Mouse (Mus musculus): ENCODE measurements at regions not wholly inside any gene's neighbourhood (a gene's known extent, or its start where the extent isn't known, plus 50 kb on each side); places are given as distances from the start of the nearest gene placed in this dataset.
A peak's percentile ranks its signal among the peaks of the same experiment; 100 is the strongest.
"Not testable (repeated sequence)": the region's sequence is repeated elsewhere in the genome, so short reads cannot be mapped to it uniquely, and the experiment has no call there.

DNA sequence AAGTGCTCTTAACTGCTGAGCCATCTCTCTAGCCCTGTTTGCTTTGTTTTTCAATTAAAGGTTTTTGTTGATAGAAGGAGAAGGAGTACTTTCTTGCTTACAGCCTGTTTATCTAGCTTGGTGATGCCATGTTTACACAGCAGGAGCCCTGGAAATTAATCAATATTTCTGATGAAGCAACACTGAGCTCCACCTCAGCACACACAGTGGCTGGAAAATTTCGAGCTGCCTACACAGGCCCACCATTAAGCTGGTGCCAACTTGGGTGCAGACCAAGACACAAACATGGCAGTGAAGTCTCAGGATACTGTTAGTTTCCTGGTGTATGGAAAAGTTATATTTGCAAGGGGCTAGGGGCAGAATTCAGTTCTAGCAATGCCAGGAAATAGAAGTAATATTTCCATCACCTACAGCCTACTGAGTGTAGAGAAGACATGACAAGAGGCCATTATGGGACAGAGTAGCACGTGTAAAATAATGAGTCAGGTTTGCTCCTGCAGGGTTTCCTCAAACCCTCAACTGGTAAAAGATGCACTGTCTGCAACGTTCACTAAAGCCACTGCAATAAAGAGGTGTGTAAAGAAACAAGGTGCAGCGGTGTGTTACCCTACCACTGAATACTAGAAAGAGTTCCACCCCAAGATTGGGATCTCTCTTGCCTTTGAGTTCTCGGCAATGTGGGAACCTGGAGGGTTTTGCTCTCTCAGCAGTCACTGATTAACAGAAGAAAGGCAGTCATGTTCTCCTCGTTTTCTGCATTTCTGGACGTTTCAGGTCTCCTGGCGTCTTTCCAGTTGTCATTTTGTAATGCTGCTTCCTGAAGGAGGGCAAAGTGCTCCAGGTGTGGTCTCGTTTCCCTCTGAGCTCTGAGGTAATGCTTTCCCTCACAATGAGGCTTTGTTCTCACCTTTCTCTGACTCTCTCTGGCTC is 108.8 kb upstream of the Fhl2 start:
- no peak for DNase-seq

DNA sequence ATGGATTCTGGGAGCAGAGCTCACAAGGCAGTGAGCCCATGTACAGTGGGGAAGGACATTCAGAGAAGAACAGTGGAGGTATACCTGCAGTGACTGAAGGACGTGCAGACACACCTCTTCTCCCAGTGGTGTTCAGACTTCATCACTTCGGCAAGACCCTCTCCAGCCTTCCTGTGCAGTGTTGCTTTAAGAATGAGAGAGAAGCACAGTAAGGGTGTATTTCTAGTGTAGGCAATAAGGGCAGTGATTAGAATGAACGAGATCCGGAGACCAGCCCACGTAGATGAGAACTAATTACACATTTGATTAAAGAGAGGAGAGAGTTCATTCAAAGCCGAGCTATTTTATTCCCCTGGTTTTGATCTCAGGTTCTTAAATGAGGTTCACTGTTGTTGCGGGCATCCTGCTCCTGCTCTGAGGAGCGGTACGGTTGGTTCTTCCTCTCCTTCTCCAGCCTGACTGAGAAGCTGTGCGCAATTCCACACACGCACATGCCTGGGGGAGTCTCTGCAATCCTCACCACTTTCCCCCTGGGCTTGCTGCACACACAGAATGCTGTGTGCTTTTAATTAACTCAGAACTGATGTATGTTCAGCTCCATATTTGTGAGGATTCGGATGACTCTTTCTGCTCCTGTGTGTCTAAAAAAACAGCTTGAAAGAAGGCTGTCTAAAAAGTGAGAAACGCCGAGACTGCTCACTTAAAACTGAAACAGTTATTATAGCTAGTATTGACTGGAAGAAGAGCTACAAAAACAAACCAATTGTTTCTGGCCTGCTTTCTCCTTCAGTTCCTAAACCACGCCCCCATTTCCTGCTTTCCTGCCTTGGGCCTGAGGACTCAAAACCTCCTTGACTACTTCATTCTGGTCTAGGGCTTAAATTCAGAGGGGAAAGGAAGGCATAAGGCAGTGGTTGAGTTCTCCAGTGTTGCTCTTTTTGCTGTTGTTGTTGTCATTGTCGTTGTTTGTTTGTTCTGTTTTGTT is 114.2 kb upstream of the Fhl2 start:
- DNase-seq = peak in 1 of 2 experiments; percentile 17

- DNase-seq = not testable (repeated sequence)
Observed at GRCm38 (mm10) chr1:43316331-43316730, 119.5 kb upstream of the Fhl2 start.

- DNase-seq = no peak
Observed at GRCm38 (mm10) chr1:43317076-43317871, 120.5 kb upstream of the Fhl2 start.

GRCm38 (mm10) chr1:43333488-43333887 is 110.9 kb upstream of the Nck2 start:
- not testable (repeated sequence) for DNase-seq

GRCm38 (mm10) chr1:43337168-43337784 is 107.1 kb upstream of the Nck2 start:
- peak; percentile 52 to 57 for DNase-seq

DNA sequence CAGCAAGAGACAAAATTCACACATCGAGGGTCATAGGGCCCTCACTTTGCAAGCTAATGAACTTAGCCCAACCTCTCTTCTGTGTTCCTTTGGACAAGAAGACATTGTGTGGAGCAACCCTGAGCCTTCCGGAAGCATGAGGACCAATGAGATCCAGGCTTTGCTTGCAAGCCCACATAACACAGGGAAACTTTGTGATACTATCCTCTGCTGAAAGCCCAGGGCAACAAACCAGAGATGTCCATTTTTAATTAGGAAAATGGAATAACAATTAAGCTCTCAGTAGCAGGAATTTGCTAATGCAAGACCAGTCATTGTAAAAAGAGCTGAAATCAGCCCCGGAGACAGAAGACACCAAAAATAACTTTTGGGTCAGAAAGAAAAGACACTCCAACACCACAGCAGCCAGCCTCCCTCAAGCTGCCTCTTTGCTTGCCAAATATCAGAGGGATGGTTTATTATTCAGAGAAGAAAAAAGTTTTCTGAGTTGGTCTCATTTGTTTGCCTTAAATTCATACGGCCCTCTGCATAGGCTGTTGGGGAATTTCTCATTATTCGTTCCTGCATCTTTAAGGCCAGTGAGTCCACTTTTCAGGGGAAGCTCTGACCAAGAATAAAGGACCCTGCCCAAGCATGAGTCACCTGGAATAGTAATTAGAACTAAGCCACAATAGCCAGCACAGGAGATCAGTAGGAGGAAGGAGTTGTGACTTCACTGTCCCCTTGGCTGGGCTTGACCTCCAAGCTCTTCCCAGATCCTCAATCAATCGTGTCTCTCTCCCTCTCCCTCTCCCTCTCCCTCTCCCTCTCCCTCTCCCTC is 106.1 kb upstream of the Nck2 start:
- no peak for DNase-seq

DNA sequence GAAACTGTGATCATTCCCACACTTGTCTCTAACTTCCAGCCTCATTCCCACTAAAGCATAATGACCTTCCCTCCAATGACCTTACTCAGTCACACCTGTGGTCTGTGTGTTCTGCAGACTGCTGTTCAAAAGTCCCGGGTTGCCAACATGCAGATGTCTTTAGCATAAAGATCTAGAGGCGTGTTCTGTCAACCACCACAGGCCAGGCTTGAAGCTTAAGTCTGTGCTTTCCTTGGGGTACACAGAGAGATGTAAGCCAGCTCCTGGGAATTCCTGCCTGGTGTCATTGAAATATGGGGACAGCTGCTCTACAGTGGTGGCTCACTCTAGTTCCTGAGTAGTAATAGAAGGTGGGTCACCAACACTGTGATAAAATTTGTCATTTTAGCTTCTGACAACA is 101.5 kb upstream of the Nck2 start:
- DNase-seq = no peak

GRCm38 (mm10) chr1:43343410-43343809 is 101.0 kb upstream of the Nck2 start:
- DNase-seq = no peak

DNA sequence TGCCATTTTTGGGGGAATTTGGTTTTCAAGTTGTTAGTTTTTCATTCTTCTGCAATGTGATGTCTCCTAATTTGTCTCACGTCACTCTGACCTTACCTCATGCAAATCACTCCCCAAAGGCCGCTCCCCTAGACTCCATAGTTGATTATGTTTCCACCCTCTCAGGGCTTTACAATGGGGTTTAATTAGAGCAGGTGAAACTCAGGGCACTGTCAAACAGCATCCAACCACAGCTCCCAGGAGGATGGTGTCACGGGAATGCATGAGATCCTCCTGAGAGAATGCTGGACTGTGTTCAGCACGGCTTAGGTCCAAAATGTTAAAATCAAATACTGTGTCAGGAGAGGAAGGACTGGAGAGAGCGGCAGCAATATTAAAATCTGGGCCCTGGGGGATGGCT is 100.4 kb upstream of the Nck2 start:
- no peak for DNase-seq

DNA sequence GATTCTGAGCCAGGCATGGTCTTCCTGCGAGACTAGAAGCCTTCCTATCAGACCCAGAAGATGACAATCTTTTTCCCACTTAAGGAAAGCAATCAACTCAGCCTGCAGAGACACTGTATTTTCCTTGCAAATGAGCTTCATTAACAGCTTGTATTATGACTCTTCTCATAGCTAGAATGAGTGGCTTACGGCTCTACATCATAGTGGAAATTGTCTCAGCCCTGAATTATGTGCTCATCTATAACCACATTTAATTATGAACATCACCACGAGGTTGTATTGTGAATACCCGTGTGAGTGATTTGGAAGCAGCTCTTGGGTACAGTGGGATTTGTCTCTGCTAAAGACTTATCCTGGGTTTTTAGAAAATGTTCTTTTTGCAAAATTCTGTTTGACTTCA is 97.2 kb upstream of the Nck2 start:
- DNase-seq = no peak

- no peak for DNase-seq
Observed at GRCm38 (mm10) chr1:43349966-43350365, 94.4 kb upstream of the Nck2 start.

GRCm38 (mm10) chr1:43358191-43358590 is 86.2 kb upstream of the Nck2 start:
- peak; percentile 52 to 65 for DNase-seq

GRCm38 (mm10) chr1:43359662-43360061 is 84.7 kb upstream of the Nck2 start:
- no peak for DNase-seq

- peak; percentile 7 to 8 for DNase-seq
Observed at GRCm38 (mm10) chr1:43360291-43360690, 84.1 kb upstream of the Nck2 start.

DNA sequence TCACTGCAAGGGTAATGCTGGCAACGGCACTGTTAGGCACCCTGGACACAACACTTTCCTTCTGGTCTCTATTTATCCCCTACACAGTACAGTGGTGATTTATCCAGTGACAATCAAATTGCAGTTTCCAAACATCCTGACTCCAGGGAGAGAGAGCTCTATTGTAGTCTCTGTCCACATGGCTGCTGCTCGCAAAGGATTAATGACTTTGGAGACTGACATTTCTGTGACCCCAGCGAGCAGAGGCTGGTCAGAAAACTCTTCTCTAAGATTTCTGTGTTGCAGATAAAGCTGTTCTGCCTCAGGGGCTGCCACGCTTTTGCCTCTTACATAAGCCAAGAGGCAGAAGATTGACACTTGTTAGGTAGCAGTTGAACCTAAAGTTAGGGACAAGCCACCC is 83.6 kb upstream of the Nck2 start:
- DNase-seq = peak in 1 of 2 experiments; percentile 19

GRCm38 (mm10) chr1:43361455-43361863 is 82.9 kb upstream of the Nck2 start:
- DNase-seq = peak in 1 of 2 experiments; percentile 18

DNA sequence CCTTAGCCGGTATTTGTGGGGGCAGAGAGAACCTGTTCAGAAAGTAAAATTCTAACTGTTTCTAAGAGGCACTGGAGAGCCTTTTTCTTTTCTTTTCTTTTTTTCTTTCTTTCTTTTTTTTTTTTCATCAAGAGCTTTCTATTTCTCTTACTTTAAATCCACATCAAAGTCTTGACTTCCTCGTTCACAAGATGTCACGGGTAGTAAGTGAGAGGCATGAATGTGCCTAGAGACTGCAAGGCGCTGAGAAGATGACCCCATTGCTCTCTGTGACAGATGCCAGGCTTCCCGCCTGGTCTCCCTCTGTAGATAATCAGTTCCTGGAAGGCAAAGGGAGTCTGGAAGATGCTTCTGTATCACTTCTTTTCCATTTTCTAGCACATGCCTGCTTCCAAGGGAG is 82.2 kb upstream of the Nck2 start:
- DNase-seq = no peak

DNA sequence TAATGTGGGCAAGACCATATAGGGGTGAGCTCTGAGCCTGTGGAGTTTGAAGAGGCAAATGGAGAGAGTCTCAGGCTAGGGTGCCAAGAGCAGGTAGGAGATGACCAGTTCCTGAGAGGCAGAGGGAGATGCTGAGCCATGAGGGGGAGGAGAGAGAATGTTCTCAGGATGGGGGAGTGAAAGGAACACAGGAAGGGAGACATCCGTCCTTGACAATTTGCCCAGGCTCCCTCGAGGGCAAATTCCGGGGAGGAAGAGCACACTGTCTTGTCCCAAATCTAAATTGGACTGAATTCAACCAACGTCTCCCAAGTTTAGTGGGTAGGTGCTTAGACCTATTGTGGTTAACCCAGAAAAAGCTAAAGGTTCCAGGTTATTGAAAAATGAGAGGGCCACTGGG is 81.2 kb upstream of the Nck2 start:
- peak in 1 of 2 experiments; percentile 20 for DNase-seq

DNA sequence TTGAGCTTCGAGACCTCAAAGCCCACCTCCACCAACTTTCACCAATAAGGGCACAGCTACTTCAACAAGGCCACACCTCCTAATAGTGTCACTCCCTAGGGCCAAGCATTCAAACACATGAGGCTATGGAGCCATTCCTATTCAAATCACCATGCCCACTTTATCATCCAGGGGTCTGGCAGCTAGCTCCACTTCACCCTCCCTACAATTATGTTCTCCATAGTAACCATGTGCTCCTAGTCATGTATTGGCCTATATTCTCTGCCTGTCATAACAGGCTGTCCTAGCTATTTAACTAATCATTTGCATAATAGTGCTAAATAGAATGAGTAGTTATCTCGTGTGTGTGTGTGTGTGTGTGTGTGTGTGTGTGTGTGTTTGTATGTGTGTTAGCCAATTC is 77.9 kb upstream of the Nck2 start:
- DNase-seq = no peak
